Mouse (Mus musculus) stomach, embryonic 15.5 days (tissue): ENCODE results near the gene Tulp4. TPM values are rescaled to one million over a fixed set of nuclear protein-coding genes. Genes with fewer than 3 reads are reported as not detected.
"Not testable (repeated sequence)": the region's sequence is repeated elsewhere in the genome, so short reads cannot be mapped to it uniquely, and the experiment has no call there.

Experiments used
- ATAC-seq: fragments of 200-750 bp; cut with Nextera tagmentation; 2 replicates; pipeline ENCODE4 v1.8.0; 2017; ENCODE audit warnings: low read depth, moderate number of reproducible peaks, moderate TSS enrichment; ENCODE audit not compliant: insufficient read depth, low FRiP score
- H3K27ac ChIP-seq: fragments of 300-500 bp; sonication (generic); 2 replicates; pipeline ENCODE4 v1.5.1; 2015; ENCODE audit warnings: mild to moderate bottlenecking, inconsistent platforms
- H3K27me3 ChIP-seq: fragments of 300-500 bp; sonication (generic); replicated peaks from 2 replicates; pipeline ENCODE4 v1.6.1; 2015; ENCODE audit warnings: inconsistent platforms
- H3K36me3 ChIP-seq: fragments of 300-500 bp; sonication (generic); 2 replicates; pipeline ENCODE4 v1.6.1; 2015; ENCODE audit warnings: inconsistent platforms
- H3K4me1 ChIP-seq: fragments of 300-500 bp; sonication (generic); 2 replicates; pipeline ENCODE4 v1.6.1; 2015; ENCODE audit warnings: inconsistent platforms
- H3K4me2 ChIP-seq: fragments of 300-500 bp; sonication (generic); 2 replicates; pipeline ENCODE4 v1.6.1; 2015; ENCODE audit warnings: mild to moderate bottlenecking, inconsistent platforms
- H3K4me3 ChIP-seq: fragments of 300-500 bp; sonication (generic); replicated peaks from 2 replicates; pipeline ENCODE4 v1.5.1; 2015; ENCODE audit warnings: inconsistent platforms
- H3K9ac ChIP-seq: fragments of 300-500 bp; sonication (generic); 2 replicates; pipeline ENCODE4 v1.6.1; 2015; ENCODE audit warnings: inconsistent platforms
- H3K9me3 ChIP-seq: fragments of 300-500 bp; sonication (generic); 2 replicates; pipeline ENCODE4 v1.6.1; 2016; ENCODE audit warnings: inconsistent platforms
- WGBS: fragments of 180-500 bp; shearing (Covaris S2); methylation state at CpG from one replicate; pipeline ENCODE4 v1.1.7; 2015; 5-methylcytosine and 5-hydroxymethylcytosine counted together
- polyA plus RNA-seq: library from polyadenylated mRNA; unstranded; fragments of >200 nt; fragmentation: Nextera tagmentation; extraction: Ambion mirVana; gene quantifications from 2 replicates; pipeline ENCODE4 v1.2.1, GENCODE M21; 2015

Gene Tulp4
- polyA plus RNA-seq, 1 experiment from 2014 or later = 114 TPM

DNA sequence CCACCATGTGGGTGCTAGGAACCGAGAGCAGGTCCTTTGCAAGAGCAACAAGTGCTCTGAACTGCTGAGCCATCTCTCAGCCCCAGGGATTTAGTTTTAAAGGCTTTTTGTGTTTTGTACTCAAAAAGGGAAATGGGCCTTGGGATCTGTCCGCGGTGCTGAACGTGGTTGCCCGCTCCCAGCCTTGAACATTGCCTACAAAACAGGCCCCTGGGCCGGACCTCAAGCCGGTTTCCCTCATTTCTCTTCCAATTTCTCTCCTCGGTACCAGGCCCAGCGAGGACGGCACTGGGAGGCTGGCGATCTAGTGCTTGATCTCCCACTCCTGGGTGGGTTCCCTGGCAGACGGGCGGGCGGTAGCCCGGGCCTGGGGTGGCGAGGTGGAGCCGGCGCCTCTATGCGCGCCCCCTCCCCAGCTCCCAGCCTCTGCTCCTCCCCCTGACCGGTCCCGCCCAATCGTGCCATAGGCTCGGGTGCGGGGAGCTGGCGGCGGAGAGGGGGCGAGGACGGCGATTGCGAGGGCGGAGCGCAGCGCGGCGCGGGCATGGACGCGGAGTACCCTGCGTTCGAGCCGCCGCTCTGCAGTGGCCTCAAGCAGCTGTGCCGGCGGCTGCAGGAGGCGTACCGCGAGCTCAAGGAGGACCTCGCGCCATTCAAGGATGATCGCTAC is 150.3 kb downstream of the Tulp4 start, which contains the start of gene Tmem181a:
Gene Tmem181a, plus strand, starts transcription at position 461 of the 670 bp plus-strand sequence.
- not testable (repeated sequence) for H3K36me3 ChIP-seq, H3K9me3 ChIP-seq, H3K27me3 ChIP-seq, H3K4me1 ChIP-seq, H3K27ac ChIP-seq, H3K4me3 ChIP-seq, H3K9ac ChIP-seq
- 2% methylated on average over 23 of the region's 51 CpGs for WGBS
- H3K4me2 ChIP-seq = peak within 1 kb of the TSS; percentile 40
- peak; percentile 35; the same call in 1 of the 2 replicates for ATAC-seq

DNA sequence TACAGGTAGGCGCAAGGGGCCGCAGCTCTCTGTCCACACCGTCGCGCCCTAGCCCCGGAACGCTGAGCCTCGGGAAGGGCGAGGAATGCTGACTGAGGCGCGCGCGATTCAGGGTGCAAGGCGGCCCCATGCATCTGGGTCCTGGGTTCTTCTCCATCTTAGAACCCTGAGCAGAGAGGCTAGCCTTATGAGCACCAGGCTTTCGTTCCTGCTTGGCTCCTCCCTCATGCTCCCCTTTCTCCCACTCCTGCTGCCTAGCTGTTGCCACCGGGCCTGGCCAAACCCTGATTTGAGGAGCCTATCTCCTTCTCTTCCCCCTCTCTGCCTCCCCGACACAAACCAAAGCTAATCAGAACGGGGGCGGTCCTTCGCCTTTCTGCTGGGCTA is 150.8 kb downstream of the Tulp4 start:
- H3K4me1 ChIP-seq, H3K36me3 ChIP-seq, H3K9ac ChIP-seq, H3K27ac ChIP-seq, ATAC-seq, H3K4me3 ChIP-seq, H3K27me3 ChIP-seq, H3K9me3 ChIP-seq: not testable (repeated sequence)
- H3K4me2 ChIP-seq = peak overlapping the region; percentile 40
- WGBS = 1% methylated on average over 20 of the region's 20 CpGs

DNA sequence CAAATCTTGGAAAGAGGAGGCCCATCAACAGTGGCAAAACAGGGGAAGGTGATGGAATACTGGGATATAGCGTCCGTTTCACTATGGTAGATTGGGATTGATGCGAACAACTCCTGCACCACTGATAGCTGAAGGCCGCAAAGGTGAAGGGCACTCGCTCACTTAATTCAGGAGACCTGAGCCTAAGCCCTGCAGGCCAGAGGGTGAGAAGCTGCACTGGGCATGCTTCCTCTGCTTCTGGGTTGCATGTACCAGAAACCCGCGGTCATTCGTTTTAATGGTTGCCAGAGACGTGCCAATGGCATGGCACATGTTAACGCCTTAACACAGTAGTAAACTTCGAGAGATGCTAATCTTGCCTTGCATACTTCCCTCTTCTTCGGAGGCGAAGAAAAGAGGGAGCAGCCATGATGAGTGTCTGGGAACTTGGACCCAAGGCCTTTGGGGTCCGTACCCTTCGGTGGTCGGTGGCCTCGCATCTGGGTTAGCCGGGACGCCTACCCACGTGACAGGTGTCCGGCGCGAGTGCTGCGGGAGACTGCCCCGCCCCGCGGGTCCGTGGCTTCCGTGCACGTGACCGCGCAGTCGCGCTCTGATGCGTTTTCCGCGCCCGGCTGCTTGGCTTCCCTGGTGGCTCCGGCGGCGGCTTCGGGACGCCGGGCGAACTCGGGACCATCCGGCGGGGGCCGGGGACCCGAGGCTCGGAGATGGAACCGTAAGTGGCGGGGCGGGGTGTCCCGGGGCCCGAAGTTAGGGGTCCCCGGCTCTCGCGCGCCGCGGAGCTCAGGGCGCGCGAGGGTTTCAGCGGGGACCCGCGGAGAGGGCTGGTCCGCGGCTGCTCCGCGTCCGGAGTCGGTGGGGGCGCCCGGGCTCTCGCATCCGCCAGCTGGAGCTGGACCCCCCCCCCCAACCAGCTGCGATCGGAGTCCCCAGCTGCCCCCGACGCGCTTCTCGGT is 163.9 kb downstream of the Tulp4 start:
- H3K9me3 ChIP-seq, H3K4me1 ChIP-seq, H3K36me3 ChIP-seq, H3K27me3 ChIP-seq, H3K27ac ChIP-seq: not testable (repeated sequence)
- peak overlapping the region; percentile 55 for H3K4me3 ChIP-seq
- WGBS = 1% methylated on average over 67 of the region's 84 CpGs
- H3K4me2 ChIP-seq = peak overlapping the region; percentile 60
- 0 out of 2 replicates have a peak overlapping the region, but pooled peaks have one; percentile 25 for H3K9ac ChIP-seq
- peak; percentile 80 for ATAC-seq

DNA sequence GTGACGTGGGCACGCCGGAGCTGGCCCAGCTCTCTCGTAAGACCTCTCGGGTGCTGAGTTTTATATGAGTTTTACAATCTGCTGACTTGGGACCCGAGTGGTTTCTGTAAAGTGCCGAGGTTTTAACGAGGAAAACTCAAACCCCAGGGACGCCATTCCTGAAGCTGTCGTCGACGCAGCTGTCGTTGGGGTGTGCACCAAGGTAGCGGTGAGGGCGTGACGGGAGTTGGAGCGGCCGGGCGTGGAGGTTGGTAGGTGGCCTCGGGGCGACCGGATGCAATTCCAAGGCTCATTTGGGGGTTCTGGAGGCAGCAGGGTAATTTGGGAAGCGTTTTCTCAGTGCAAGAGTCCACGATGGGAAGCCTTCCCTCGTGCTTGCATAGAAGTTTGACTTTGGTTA is 164.6 kb downstream of the Tulp4 start:
- not testable (repeated sequence) for H3K4me1 ChIP-seq, H3K27me3 ChIP-seq, H3K9me3 ChIP-seq, H3K36me3 ChIP-seq, H3K27ac ChIP-seq
- WGBS = under 1% methylated on average over 25 of the region's 25 CpGs
- Histone ChIP-seq H3K4me3 (peak overlapping the region; percentile 55), H3K4me2 (peak overlapping the region; percentile 60), H3K9ac (0 out of 2 replicates have a peak overlapping the region, but pooled peaks have one; percentile 25)
- 0 out of 2 replicates have a peak, but pooled peaks have one; percentile 17 for ATAC-seq

GRCm38 (mm10) chr17:6271970-6272369 is 165.7 kb downstream of the Tulp4 start:
- H3K27me3 ChIP-seq, ATAC-seq: not testable (repeated sequence)
- 71% methylated on average over 6 of the region's 6 CpGs for WGBS

DNA sequence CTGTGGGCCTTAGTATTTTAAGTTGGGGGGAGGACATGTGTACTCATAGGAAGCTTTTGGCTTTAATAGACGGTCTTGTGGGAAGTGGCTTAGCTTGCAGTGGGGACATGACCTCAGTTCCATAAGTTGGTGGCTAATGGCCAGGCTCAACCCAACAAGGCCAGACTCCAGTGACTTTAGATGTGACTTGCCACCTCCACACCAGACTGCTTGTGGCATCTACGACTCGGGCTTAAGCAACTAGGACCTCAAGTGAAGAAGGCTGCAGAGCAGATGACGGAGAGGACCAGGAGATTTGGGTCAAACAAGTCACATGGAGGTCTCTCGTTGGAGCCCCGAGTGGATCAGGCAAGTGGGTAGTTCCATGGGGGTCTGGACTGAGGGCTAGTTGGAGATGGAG is 168.5 kb downstream of the Tulp4 start:
- not testable (repeated sequence) for H3K27ac ChIP-seq, H3K36me3 ChIP-seq, H3K4me3 ChIP-seq, H3K9ac ChIP-seq, H3K4me1 ChIP-seq, H3K9me3 ChIP-seq, H3K4me2 ChIP-seq, ATAC-seq, H3K27me3 ChIP-seq
- 90% methylated on average over 6 of the region's 6 CpGs for WGBS

More at GRCm38 (mm10) chr17:6271970-6272369, 165.7 kb downstream of the Tulp4 start:
- H3K4me1 ChIP-seq, H3K9ac ChIP-seq, H3K4me3 ChIP-seq, H3K27ac ChIP-seq, H3K36me3 ChIP-seq, H3K9me3 ChIP-seq, H3K4me2 ChIP-seq: not testable (repeated sequence)

- peak; percentile 83 for ATAC-seq
- not testable (repeated sequence) for H3K9ac ChIP-seq, H3K4me2 ChIP-seq, H3K4me1 ChIP-seq, H3K4me3 ChIP-seq, H3K27me3 ChIP-seq, H3K9me3 ChIP-seq, H3K36me3 ChIP-seq, H3K27ac ChIP-seq
- WGBS = 55% methylated on average over 8 of the region's 8 CpGs
Observed at GRCm38 (mm10) chr17:6279205-6279604, 173.0 kb downstream of the Tulp4 start.

- 85% methylated on average over 10 of the region's 10 CpGs for WGBS
- H3K4me1 ChIP-seq, H3K9ac ChIP-seq, H3K27ac ChIP-seq, H3K36me3 ChIP-seq, H3K27me3 ChIP-seq, ATAC-seq, H3K9me3 ChIP-seq, H3K4me2 ChIP-seq, H3K4me3 ChIP-seq: not testable (repeated sequence)
Observed at GRCm38 (mm10) chr17:6279772-6280171, 173.5 kb downstream of the Tulp4 start.

DNA sequence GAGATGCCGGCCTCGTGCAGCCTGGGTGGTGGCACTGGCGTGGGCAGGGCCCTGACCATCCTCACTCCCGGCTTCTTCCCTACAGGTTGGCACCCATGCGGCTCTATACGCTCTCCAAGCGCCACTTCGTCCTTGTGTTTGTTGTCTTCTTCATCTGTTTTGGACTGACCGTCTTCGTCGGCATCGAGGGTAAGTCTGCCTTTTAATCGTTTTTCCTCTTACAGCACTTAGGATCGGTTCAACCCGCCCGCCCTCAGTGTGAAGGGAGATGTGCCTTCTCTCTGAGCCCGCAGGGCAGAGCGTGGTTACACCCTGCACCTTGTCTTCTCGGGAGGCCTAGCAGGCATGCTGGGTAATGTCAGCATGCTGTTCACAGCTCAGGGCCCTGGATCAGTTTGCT is 174.3 kb downstream of the Tulp4 start:
- not testable (repeated sequence) for H3K36me3 ChIP-seq, H3K27me3 ChIP-seq, H3K9ac ChIP-seq, H3K9me3 ChIP-seq, H3K27ac ChIP-seq, ATAC-seq, H3K4me1 ChIP-seq, H3K4me2 ChIP-seq, H3K4me3 ChIP-seq
- WGBS = 90% methylated on average over 19 of the region's 19 CpGs

DNA sequence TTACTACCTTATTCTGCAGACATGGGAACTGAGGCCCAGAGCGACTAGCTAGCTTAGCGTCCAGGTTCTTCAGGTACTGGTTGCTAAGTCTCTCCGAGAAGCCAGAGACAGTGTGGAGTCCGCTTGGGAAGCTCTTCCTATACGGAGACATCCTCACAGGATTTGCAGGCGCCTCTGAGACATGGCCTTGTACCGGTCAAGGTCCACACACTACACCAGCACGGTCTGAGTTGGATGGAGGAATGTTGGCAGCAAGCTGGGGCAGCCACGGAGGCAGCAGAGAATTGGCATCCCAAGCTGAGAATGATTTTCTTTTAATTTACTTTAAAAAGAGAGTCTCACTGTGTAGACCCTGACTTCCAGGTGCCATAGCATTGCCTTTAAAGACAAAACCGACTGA is 176.9 kb downstream of the Tulp4 start:
- ATAC-seq, H3K27me3 ChIP-seq, H3K4me3 ChIP-seq, H3K36me3 ChIP-seq, H3K9me3 ChIP-seq, H3K27ac ChIP-seq, H3K9ac ChIP-seq, H3K4me2 ChIP-seq, H3K4me1 ChIP-seq: not testable (repeated sequence)
- 94% methylated on average over 8 of the region's 10 CpGs for WGBS

- H3K27me3 ChIP-seq, H3K36me3 ChIP-seq, H3K9ac ChIP-seq, H3K27ac ChIP-seq, H3K9me3 ChIP-seq, H3K4me2 ChIP-seq, H3K4me3 ChIP-seq, H3K4me1 ChIP-seq: not testable (repeated sequence)
- 87% methylated on average over 5 of the region's 5 CpGs for WGBS
- peak; percentile 35; the same call in 1 of the 2 replicates for ATAC-seq
Observed at GRCm38 (mm10) chr17:6286169-6286568, 179.9 kb downstream of the Tulp4 start.

DNA sequence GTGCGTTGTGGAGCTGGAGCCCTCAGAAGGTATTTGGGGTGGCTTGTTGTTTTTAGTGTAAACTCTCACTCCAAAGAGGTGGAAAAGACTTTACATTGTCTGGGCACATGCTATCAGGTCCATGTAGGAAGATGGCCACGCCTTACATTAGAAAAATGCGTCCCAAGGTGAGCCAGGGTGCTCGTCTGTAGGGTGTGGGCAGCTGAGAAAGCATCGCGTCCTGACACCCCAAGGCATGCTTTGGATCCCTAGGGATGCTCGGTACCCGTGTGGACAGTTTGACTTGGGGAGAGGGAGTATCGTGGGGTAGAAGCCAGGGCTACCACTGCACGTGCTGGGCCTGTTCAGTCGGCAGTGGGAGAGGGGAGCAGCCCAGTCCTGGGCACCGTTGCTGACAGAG is 182.8 kb downstream of the Tulp4 start:
- not testable (repeated sequence) for H3K4me2 ChIP-seq, H3K27ac ChIP-seq, H3K27me3 ChIP-seq, H3K4me3 ChIP-seq, ATAC-seq, H3K9me3 ChIP-seq, H3K36me3 ChIP-seq, H3K4me1 ChIP-seq, H3K9ac ChIP-seq
- WGBS = 89% methylated on average over 12 of the region's 12 CpGs
